Comparison of ENCODE assay signal across 1 mouse cellular context in the genomic region with DNA sequence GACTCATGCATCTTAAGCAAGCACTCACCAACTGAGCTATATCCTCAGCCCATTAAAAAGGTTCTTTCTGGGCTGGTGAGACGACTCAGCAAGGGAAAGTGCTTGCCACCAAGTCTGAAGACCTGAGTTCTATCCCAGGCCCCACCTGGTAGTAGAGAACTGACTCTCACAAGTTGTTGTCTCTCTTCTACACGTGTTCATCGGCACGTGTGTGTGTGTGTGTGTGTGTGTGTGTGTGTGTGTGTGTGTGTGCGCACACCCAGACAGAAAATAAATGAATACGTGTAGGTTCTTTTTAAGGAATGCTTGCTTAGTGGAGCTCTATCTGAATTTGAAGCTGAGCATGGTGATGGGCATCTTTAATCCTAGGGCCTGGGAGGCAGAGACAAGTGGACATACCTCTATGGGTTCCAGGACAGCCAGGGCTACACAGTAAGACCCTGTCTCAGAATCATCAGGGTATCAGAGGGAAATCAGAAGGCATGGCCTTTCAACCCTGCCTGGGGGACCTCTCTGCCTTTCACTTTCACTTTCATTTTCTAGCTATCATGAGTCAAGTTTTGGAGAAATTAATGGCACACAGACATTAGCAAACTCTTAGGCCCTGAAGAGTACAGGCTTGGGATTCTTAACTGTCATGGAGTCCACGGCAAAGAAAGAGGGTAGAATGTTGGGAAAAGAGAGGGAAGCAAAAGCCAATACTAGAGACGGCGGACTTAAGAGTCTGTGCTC.
TF ChIP-seq lines count a peak whose summit lies in the region.

No protein-coding gene starts in this region.

TF ChIP-seq in MEL, 35 proteins besides CTCF, POLR2A, EP300 and RAD21:
- no peak for TF ChIP-seq MYC (IDR thresholded peaks at IDR 0.05; ENCODE audit: low read depth, low read length)
- TF ChIP-seq ZC3H11A (IDR thresholded peaks at IDR 0.05; ENCODE audit: low read depth, low read length): no peak
- TF ChIP-seq ETS1 (IDR thresholded peaks at IDR 0.05; ENCODE audit: low read depth, low read length): peak; percentile 58; the same call in 1 of the 2 replicates
- no peak for TF ChIP-seq USF2 (IDR thresholded peaks at IDR 0.05; ENCODE audit: borderline replicate concordance in 1 of 2, insufficient read depth in 1 of 2, low read depth in 1 of 2, low read length in 2 of 2)
- TF ChIP-seq CHD2 (IDR thresholded peaks at IDR 0.05; ENCODE audit: low read length): no peak
- peak; percentile 26; the same call in 1 of the 2 replicates for TF ChIP-seq MXI1 (IDR thresholded peaks at IDR 0.05; ENCODE audit: low read depth, low read length)
- no peak for TF ChIP-seq GABPA (IDR thresholded peaks at IDR 0.05; ENCODE audit: low read depth, low read length)
- no peak for TF ChIP-seq MEF2A (IDR thresholded peaks at IDR 0.05; ENCODE audit: extremely low read depth, insufficient replicate concordance, low read depth, low read length, poor library complexity, severe bottlenecking)
- TF ChIP-seq ELF1 (IDR thresholded peaks at IDR 0.05; ENCODE audit: low read depth, low read length): no peak
- TF ChIP-seq MAZ (IDR thresholded peaks at IDR 0.05; ENCODE audit: low read depth, low read length): no peak
- no peak for TF ChIP-seq POLR2AphosphoS2 (IDR thresholded peaks at IDR 0.05; ENCODE audit: low read length)
